In the genomic region with DNA sequence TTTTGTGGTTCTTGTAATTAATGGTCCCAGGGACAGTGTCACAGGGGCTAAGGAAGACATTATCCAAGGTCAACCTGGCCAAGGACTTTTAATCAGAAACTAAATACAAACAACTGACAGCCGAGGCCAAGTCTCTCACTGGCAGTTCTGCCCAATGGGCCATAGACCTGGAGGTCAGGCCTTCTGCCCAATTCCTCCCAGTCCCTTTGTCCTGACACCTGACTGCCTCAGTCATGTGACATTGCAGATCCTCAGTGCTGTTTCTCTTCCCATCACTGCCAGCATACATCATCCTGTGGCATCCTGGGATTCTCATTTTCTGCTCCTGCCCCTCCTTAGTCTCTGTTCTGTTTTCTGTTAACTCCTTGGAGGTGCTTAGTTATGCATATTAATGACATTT, we compare ENCODE assay signal across 27 mouse cellular contexts.
DNase-seq lines count a peak whose midpoint lies in the region; ATAC-seq and TF ChIP-seq lines count a peak whose summit lies in the region.
"Had no signal": no experiment of that assay in that cellular context is flagged by ENCODE, and none has a peak within 500 bp of the region (broad histone marks: within the 10 kb centered on the region; RNA-seq: fewer than 3 reads in every experiment).

No protein-coding gene starts in this region.

- no peak overlapping the region for H3K4me2 ChIP-seq in kidney, embryonic 15.5 days
- H3K4me2 ChIP-seq in kidney, postnatal 0 days (ENCODE audit: low read length), result no peak overlapping the region
- H3K4me2 ChIP-seq in liver, postnatal 0 days (ENCODE audit: low read depth, low read length), result no peak overlapping the region
- H3K4me2 ChIP-seq: embryonic facial prominence, embryonic 12.5 days; embryonic facial prominence, embryonic 15.5 days; forebrain, embryonic 12.5 days; forebrain, embryonic 15.5 days; heart, embryonic 13.5 days; hindbrain, embryonic 15.5 days had no signal

- H3K27ac ChIP-seq in kidney, embryonic 15.5 days, result no peak overlapping the region
- no peak overlapping the region for H3K27ac ChIP-seq in kidney, postnatal 0 days
- H3K27ac ChIP-seq in liver, postnatal 0 days (ENCODE audit: low read depth), result no peak overlapping the region
- H3K27ac ChIP-seq: embryonic facial prominence, embryonic 12.5 days; embryonic facial prominence, embryonic 15.5 days; forebrain, embryonic 12.5 days; forebrain, embryonic 15.5 days; heart, embryonic 13.5 days; hindbrain, embryonic 15.5 days had no signal

- H3K36me3 ChIP-seq in kidney, embryonic 15.5 days, result no peaks in the 10 kb centered on the region
- no peaks in the 10 kb centered on the region for H3K36me3 ChIP-seq in kidney, postnatal 0 days (ENCODE audit: insufficient read depth, low read length)
- no peaks in the 10 kb centered on the region for H3K36me3 ChIP-seq in liver, postnatal 0 days (replicated peaks; ENCODE audit: insufficient read depth, low read length)
- H3K36me3 ChIP-seq: embryonic facial prominence, embryonic 12.5 days; embryonic facial prominence, embryonic 15.5 days; forebrain, embryonic 12.5 days; forebrain, embryonic 15.5 days; G1E; heart, embryonic 13.5 days; hindbrain, embryonic 15.5 days had no signal

- TF ChIP-seq EP300 in liver, postnatal 0 days (IDR thresholded peaks at IDR 0.05; ENCODE audit: low read depth), result no peak

- no peak for TF ChIP-seq CTCF in kidney, postnatal 0 days (IDR thresholded peaks at IDR 0.05; ENCODE audit: low read depth)
- TF ChIP-seq CTCF in liver, postnatal 0 days (IDR thresholded peaks at IDR 0.05; ENCODE audit: low read depth), result no peak

- H3K4me1 ChIP-seq in kidney, embryonic 15.5 days, result no peaks in the 10 kb centered on the region
- H3K4me1 ChIP-seq in kidney, postnatal 0 days (replicated peaks; ENCODE audit: insufficient read depth, low read length), result no peaks in the 10 kb centered on the region
- H3K4me1 ChIP-seq in liver, postnatal 0 days (ENCODE audit: insufficient read depth), result no peaks in the 10 kb centered on the region
- H3K4me1 ChIP-seq: embryonic facial prominence, embryonic 12.5 days; embryonic facial prominence, embryonic 15.5 days; forebrain, embryonic 12.5 days; forebrain, embryonic 15.5 days; heart, embryonic 13.5 days; hindbrain, embryonic 15.5 days had no signal

- H3K27me3 ChIP-seq in kidney, embryonic 15.5 days, result 0 out of 2 replicates have a peak, but pooled peaks cover 3% of the 10 kb centered on the region
- H3K27me3 ChIP-seq in kidney, postnatal 0 days (ENCODE audit: insufficient read depth, low read length), result no peaks in the 10 kb centered on the region
- no peaks in the 10 kb centered on the region for H3K27me3 ChIP-seq in liver, postnatal 0 days (ENCODE audit: insufficient read depth, low read length)
- H3K27me3 ChIP-seq: CH12.LX; embryonic facial prominence, embryonic 12.5 days; embryonic facial prominence, embryonic 15.5 days; heart, embryonic 13.5 days had no signal

- no peak overlapping the region for H3K9ac ChIP-seq in kidney, embryonic 15.5 days
- H3K9ac ChIP-seq in kidney, postnatal 0 days (ENCODE audit: low read depth, low read length), result no peak overlapping the region
- no peak overlapping the region for H3K9ac ChIP-seq in liver, postnatal 0 days (replicated peaks)
- H3K9ac ChIP-seq: embryonic facial prominence, embryonic 12.5 days; embryonic facial prominence, embryonic 15.5 days; forebrain, embryonic 12.5 days; forebrain, embryonic 15.5 days; heart, embryonic 13.5 days; hindbrain, embryonic 15.5 days had no signal

- WGBS in kidney, embryonic 15.5 days, result 26% methylated on average over 1 of the region's 1 CpGs
- WGBS in kidney, postnatal 0 days, result 36% methylated on average over 1 of the region's 1 CpGs
- WGBS in liver, postnatal 0 days (ENCODE audit: insufficient replicate concordance), result 29% methylated on average over 1 of the region's 1 CpGs

- peak; percentile 73 for DNase-seq in kidney, adult 11 months
- peak; percentile 49 to 73 for DNase-seq in kidney, adult 8-10 months
- DNase-seq in kidney, postnatal 0 days (ENCODE audit: low spot score), result peak; percentile 3
- peak; percentile 44 to 69 for DNase-seq in kidney, postnatal 25 days
- DNase-seq in liver, postnatal 0 days, result no peak
- no peak for DNase-seq in urinary bladder, postnatal 10 days (ENCODE audit: low spot score)
- no peak for DNase-seq in thymus, postnatal 36 days
- DNase-seq: adrenal gland, postnatal 10 days; B cell, adult 2 months; cerebellum, adult 11 months; cerebellum, adult 2 months; cerebellum, postnatal 10 days; cerebellum, postnatal 36 days; gastrocnemius, postnatal 25 days; heart, adult 18-20 months; heart, postnatal 14 days; heart, postnatal 4 days had no signal

- no peak for ATAC-seq in kidney, embryonic 15.5 days (replicated peaks; ENCODE audit: low FRiP score)
- no peak for ATAC-seq in kidney, postnatal 0 days (replicated peaks; ENCODE audit: low FRiP score, low read depth)
- ATAC-seq in liver, postnatal 0 days, result no peak
- ATAC-seq: forebrain, embryonic 15.5 days; Patski had no signal

- H3K9me3 ChIP-seq in kidney, embryonic 15.5 days (replicated peaks), result no peaks in the 10 kb centered on the region
- no peaks in the 10 kb centered on the region for H3K9me3 ChIP-seq in kidney, postnatal 0 days (replicated peaks; ENCODE audit: low read length)
- H3K9me3 ChIP-seq in liver, postnatal 0 days (ENCODE audit: low read length), result no peaks in the 10 kb centered on the region
- H3K9me3 ChIP-seq: embryonic facial prominence, embryonic 12.5 days; embryonic facial prominence, embryonic 15.5 days; forebrain, embryonic 12.5 days; forebrain, embryonic 15.5 days; heart, embryonic 13.5 days; hindbrain, embryonic 15.5 days had no signal

- H3K4me3 ChIP-seq in kidney, embryonic 15.5 days (replicated peaks), result no peak overlapping the region
- no peak overlapping the region for H3K4me3 ChIP-seq in kidney, postnatal 0 days (replicated peaks; ENCODE audit: low read depth, low read length)
- no peak overlapping the region for H3K4me3 ChIP-seq in liver, postnatal 0 days (ENCODE audit: low read depth, low read length)
- H3K4me3 ChIP-seq: embryonic facial prominence, embryonic 12.5 days; embryonic facial prominence, embryonic 15.5 days; forebrain, embryonic 12.5 days; forebrain, embryonic 15.5 days; heart, embryonic 13.5 days; hindbrain, embryonic 15.5 days had no signal

Comparison
In these comparisons a context has a peak if more than half of its experiments do, and no peak if none do; other contexts are left out.
1. DNase-seq: peak in kidney, adult 11 months (single experiment), kidney, adult 8-10 months (2 of 2), kidney, postnatal 0 days (single experiment) and kidney, postnatal 25 days (2 of 2); none in liver, postnatal 0 days (single experiment), urinary bladder, postnatal 10 days (single experiment) and thymus, postnatal 36 days (0 of 2).